Mouse (Mus musculus) B cell, adult 2 months (primary cell): ENCODE results near the gene Ino80.
"Not testable (repeated sequence)": the region's sequence is repeated elsewhere in the genome, so short reads cannot be mapped to it uniquely, and the experiment has no call there.

Experiments
- DNase-seq, 2 experiments: peaks; one replicate each; pipeline ENCODE4 v3.0.0; 2022

Ino80 gene

DNA sequence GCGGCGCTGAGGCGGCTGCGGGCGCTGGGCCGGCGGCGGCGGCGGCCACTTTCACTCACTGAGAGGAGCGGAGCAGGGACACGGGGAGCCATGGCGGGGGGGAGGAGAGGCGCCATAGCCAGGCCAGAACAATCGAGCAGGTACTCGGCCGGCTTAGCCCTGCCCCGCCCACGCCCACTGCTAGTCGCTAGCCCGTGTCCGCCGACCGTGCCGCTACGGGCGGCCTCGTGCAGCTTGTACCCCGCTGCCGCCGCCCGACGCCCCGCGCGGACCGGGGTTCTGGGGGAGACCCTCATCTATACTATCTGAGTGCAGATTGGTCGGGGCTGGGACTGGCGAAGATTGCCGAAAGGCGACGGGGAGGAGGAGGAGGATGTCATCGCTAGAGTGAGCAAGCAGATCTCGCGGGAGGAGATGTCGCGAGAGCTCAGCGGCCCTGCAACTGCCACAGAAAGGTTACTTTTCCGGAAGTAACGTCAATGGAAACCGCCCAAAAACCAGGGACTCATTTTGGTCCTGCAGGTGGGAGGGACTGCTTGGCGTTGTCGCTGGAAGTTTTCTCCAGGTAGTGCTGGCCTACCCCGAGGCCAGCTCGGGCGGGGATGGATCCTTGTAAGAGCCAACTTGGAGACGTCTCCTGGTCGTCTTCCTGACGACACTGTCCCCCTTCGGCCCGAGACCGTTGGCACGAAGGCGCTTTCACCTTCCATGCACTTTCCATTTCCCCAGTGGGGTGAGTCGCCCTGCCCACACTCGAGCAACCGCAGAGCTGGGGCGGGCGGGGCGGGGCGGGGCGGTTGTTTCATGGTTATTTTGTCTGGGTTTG, at the start of gene Ino80:
Gene Ino80, minus strand, starts transcription at position 117 of the 826 bp plus-strand sequence.
- DNase-seq: peak; percentile 96 to 97

DNA sequence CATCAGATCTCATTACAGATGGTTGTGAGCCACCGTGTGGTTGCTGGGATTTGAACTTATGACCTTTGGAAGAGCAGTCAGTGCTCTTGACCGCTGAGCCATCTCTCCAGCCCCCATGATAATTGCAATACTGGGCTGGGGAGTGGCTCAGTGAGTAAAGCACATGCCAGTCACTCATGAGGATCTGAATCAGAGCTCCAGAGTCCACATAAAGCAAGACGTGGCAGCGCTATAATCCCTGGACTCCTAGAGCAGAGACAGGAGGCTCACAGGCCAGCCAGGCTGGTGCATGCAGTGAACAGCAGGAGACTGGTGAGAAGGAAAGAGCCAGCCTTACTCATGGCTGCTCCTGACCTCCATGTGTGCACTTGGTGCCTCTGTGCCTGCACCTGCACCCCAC, 47.9 kb upstream of the Ino80 start:
- no peak for DNase-seq

DNA sequence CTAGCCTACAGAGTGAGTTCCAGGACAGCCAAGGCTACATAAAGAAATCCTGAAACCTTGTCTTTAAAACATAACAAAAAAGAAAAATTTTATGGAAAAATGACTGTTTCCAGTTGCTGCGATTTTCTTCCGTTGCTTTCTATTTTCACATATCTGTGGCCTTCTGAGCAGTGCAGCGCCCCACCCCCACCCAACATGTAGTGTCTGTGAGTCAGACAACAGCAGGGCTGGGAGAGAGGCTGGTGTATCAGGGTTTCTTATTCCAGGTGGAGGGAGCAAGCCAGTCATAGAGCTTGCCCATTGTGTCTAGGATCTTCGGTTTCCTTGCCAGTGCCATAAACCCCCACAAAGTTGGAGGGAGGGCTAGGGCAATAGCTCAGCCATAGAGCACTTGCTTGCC, 46.3 kb upstream of the Ino80 start:
- no peak for DNase-seq

DNA sequence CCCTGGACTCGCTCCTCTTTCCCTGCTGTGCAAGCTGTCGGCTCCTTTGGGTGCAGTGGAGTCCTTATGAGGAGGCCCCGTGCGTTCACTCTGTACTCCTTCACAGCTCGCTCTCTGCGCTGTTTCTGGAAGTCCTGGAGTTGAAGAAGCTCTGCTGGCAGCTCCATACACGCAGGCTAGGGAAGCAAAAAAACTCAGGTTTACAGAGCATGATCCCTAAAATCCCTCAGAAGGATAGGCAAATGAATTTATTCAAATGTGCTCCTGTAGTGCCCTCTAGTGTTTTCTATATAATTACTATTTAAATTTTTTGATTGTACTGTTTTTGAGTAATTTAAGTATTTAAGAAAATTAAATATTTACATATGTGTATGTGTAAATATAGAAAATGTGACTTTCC, 43.1 kb upstream of the Ino80 start:
- no peak for DNase-seq

DNA sequence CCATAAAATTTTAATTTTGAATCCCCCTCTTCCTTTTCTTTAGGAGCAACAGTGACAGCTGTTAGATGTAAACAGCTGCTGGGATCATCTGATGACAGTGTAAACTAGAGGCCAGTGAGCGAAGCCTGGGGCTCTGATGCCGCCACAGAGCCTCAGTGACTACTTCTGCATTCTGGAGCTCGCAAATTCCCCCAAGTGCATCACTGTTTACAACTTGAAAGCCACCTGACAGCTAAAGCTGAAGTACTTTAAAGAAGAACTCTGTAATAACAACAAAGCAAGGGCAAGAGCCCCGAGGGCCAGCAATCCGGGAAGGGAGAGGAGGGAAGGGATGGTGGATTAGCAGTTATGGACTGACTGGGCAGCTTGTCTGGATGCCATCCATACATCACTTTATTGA, 39.3 kb upstream of the Ino80 start:
- peak; percentile 56 to 59 for DNase-seq

DNA sequence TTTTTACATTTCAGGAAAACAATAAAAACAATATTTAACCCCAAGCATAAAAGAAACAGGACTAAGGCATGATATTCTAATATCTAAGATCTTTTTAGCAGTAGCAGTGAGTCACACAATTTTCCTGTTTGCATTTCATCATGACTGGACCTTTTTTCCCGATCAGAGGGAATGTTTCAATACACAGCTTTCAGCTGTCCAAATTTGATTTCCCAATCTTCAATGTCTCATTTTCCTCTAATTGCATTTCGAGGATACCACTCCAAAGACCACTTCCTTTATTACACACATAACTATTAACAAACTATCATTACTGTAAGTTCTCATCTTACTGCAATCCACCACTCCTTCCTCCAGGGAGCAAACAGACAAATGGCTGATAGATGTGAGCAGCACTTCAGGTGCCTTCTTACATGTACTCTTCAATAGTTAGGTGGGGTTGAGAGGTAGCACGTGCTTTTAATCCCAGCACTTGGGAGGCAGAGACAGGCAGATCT, 36.6 kb upstream of the Ino80 start:
- no peak for DNase-seq

DNA sequence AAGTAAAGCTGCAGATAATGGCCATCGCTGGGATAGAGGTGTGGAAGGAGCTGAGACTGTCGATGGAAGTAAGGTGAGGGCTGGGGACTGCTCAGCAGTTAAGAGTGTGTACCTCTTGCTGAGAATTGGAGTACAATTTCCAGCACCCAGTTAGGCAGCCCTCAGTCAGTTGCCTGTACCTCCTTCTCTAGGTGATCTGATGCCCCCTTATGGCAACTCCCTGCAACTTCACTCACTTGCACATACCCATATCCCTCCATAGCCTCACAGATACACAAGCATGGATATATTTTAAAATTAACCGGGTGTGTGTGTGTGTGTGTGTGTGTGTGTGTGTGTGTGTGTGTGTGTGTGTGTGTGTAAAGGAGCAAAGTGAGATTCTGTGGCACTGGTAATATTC, 34.8 kb upstream of the Ino80 start:
- DNase-seq: peak; percentile 9 to 15

DNA sequence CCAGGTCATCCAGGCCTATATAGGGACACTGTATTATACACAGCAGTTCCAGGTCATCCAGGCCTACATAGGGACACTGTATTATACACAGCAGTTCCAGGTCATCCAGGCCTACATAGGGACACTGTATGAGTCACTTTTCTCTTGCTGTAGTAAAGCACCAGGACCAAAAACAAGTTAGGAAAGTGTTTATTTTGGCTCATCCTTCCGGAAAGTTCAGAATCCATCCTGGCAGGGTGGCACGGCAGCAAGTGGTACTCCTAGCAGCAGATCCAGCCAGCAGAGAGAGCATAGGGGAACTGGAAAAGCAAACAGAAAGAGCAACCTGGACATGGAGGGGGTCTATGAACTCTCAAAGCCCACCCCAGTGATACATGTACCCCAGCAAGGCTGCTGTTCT, 33.4 kb upstream of the Ino80 start:
- no peak for DNase-seq

DNA sequence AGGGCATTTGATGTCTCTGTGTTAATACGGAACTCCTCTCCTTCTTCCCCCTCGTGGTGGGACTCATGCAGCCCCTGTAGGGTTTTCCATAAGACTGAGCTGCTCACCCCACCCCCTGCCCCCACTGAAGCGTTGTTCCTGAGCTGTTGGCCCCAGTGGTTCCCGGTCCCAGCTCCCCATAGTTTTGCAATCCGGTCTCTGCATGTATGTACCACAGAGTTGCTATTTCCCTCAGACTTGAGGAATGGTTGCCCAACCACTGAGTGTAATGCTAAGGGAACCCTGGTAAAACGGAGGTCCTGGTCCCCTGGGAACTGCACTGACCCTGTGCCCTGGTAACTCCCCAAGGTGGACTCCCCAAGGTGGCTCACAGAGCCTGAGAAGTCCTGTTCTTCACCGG, 31.0 kb upstream of the Ino80 start:
- not testable (repeated sequence) for DNase-seq

DNA sequence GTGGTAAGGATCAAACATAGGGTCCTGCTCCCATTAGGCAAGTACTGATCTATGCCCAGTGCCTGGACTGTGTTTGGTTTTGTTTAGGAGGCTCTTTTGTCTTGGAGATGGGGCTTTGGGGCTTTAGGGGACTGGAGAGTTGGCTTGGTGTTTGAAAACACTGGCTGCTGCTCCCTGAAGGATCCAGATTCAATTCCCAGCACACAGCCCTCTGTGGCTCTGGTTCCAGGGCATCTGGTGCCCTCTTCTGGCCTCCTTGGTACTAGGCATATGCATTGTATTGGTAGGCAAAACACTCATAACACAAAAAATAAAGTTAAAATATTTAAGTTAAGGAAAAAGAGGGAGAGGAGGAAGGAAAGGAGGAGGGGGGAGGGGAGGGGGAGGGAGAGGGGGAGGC, 29.6 kb upstream of the Ino80 start:
- peak; percentile 20 to 31 for DNase-seq

DNA sequence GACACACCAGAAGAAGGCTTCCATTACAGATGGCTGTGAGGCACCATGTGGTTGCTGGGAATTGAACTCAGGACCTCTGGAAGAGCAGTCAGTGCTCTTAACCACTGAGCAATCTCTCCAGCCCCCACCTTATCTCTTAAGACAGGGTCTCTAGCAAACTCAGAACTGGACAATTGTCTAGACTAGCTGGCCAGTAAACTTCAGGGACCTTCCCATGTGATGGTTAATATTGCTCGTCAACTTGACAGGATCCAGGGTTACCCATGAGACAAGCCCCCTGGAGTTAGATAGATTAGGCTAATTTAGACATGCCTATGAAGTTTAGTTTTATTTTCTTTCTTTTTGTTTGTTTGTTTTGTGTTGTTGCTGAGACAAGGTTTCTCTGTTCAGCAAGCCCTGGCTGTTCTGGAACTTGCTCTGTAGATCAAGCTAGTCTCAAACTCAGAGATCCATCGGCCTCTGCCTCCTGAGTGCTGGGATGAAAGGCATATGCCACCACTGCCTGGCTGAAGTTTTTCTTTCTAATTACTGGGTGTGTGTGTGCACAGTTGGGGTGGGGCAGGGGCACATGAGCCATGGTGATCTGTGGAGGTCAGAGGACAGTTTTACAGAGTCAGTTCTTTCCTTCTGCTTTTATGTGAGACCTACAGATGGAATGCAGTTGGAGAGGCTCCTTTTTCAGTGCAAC, 23.6 kb upstream of the Ino80 start:
- DNase-seq: no peak

DNA sequence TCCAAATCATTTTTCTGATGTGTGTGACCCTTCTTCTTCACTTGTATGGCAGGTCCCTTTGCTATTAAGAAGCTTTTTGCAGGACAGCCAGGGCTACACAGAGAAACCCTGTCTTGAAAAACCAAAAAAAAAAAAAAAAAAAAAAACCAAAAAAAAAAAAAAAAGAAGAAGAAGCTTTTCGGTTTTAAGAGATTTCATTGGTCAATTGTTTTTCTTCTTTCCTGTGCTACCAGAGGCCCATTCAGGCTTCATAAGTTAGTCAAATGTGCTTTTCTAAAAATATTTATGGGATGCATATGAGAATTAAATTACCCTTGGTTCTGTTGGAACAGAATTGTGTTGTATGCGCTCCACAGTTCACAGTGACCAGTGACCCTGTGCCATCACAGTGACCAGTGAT, 21.4 kb upstream of the Ino80 start:
- no peak for DNase-seq

DNA sequence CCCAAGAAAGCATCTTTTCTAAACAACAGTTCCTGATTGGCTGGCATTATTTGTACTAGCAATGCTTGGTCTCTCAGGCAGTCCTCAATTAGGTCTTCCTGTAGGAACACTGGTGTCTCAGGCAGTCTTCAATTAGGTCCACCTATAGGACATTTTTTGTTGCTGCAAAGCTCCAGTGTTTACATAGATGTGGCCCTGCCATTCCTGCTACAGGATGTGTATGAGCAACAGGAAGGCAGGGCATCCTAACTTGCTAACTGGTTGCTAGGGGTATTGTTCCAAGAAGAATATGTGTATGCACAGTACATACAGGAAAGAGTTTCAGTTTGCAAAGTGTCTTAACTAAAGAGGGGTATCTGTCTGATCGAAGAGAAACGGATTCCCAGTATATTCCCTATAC, 18.6 kb upstream of the Ino80 start:
- DNase-seq: no peak

DNA sequence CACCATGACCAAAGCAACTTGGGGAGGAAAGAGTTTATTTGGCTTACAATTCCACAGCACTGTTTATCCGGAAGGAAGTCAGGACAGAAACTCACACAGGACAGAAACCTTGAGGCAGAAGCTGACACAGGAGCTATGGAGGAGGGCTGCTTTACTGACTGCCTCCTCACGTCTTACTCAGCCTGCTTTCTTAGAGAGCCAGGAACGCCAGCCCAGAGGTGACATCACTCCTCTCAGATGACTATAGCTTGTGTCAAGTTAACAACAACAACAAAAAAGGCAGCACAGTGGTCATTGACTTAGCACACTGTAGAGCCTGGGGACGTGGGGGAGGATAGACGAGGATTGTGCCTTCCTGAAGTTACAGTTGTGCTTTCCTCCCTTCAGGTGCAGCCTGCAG, 14.5 kb upstream of the Ino80 start:
- no peak for DNase-seq

DNA sequence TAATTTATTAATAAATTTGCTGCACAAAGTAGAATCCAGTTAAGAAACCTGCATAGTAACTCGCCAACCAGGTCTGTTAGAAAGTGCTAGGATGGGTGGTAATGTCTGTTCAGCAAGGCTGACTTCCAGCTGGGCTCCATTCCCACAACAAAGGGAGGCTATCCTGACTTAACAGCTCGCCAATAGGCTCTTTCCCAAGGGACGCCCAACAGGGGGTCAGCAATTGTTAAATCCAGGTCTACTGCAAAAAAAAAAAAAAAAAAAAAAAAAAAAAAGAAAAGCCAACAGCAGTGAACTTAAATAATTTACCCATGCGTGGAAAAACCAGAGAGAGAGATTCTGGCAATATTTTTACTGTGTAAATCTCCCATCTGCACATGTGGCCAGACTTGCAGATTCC, 9.0 kb upstream of the Ino80 start:
- no peak for DNase-seq

DNA sequence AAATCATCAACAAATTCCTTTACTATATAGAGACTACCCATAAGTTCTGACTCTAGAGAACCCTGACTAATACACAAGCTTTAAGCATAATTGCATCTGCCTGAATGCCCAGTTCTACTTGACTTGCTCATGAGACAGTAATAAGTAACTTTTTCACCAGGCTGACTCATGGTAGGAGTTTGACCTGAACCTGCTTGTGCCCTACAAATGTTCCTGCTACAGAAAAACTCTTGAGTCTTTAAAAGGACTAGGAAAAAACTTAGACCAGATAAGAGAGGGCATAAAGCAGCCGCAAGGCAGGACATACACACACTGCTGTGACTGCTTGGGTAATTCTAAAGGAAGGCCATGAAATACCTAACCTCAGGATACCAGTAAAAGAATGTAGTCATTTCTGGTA, 4.8 kb upstream of the Ino80 start:
- DNase-seq: no peak

DNA sequence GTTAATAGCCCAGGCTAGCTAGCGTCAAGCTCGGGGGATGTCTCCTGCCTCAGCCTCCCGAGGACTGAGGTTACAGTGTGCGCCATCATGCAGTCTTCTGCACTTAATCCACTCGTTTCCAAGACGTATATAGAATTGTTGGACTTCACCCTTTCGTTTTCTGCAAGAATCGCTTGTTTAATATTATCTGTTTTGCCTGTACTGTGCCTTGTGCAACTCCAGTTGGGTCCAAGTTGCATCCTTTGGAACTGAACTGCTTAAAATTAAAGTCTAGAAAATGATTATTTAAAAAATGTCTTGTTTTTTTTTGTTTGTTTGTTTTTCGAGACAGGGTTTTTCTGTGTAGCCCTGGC, 886 bp upstream of the Ino80 start:
- DNase-seq: no peak

DNA sequence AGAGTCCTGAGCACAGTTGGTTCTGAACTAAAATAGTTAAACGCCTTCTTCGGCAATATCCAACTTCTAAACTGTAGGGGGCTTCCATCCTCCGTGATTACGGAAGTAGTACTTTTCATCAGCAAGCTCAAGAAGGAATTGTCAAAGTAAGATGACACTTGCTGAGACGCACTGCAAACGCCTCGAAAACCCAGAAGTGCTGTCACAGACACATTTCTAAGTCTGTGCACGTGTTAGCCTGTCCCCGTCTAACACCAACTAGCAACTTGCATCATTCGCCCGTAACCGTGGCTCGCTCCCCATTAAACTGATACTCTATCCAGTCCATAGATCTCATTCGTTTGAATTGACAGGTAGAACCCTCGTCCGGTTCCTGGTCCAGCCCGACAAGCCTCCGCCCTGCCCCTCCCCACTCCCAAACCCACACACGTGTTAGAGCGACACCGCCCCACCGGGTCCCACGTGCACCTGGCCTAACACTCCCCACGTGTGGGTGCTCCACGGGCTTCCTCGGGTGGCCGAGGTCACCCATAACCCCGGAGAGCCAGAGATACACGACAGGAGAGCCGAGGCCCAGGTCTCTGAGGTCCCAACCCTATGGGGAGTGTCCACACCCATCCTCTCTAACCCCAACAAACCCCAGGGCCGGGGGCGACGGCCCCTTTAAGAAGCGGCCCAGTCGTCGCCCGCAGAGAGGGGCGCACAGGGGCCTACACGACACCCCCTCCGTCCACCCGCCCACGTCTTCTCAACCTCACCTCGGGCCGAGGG, 681 bp downstream of the Ino80 start:
- DNase-seq: peak; percentile 82

DNA sequence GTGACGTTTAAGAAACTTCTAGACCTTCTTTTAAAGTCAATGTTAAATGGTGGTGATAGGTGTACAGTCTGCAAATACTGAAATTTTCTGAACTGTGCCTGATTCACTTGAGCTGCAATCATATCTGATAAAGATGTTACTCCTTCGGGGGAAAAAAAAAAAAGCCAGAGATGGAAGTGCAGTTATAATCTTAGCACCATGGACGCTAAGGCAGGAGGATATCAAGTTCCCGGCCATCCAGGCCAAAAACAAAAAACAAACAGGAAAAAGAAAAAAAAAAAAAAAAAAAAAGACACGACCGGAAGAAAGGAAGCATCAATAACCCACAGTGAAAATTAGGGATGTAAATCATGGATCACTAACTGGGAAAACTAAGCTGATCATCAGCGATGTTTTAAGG, 1.3 kb downstream of the Ino80 start:
- DNase-seq: no peak

DNA sequence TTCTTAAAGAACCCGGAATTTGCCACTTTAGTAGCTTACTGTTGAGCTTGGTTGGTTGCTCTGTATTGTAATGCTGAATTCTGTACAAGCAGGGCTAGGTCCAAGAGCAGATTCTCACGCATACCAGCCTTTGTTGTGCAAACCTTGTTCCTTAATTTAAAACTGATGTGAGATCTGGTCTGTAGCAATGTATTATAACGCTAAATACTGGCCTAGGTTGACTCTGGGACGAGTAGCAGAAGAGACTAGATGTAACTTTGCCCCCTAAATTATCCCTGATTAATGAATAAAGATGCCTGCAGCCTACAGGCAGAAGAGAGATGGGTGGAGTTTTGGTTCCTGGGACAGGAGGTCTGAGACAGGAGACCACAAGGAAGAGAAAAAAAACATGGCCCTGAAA, 13.5 kb downstream of the Ino80 start:
- DNase-seq: no peak

DNA sequence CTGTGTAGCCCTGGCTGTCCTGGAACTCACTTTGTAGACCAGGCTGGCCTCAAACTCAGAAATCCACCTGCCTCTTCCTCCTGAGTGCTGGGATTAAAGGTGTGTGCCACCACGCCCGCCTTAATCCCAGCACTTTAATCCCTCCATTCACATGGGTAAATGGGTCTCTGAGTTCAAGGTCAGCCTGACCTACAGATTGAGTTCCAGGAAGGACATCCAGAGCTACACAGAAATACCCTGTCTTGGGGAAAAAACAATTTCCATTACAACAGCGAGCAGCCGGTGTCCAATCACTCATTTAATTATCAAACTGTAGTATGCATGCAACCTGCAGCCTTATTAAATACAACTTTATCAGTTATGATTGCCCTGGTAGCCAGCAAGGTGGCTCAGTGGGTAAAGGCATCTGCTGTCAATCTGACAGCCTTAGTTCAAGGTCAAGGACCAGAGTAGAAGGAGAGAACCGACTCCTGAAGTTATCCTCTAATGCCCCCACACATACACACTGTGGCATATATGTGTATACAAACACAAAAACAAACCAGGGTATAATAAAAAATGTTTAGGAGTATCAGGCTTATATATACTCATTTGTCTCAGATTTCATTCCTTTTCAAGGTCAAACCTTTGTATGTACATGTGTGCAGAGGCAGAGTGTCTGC, 14.2 kb downstream of the Ino80 start:
- DNase-seq: no peak

DNA sequence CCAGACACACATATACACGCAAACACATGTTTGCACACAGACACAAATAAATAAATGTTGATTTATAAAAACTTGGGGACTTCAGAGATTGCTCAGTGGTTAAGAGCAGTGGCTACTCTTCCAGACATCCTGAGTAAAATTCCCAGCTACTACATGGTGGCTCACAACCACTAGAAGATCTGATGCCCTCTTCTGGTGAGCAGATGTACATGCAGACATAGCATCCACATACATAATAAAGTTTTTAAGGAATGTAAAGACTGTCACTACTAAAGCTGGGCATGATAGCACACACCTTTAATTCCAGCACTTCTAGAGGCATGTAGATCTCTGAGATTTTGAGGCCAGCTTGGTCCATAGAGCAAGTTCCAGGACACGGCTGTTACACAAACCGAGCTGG, 16.5 kb downstream of the Ino80 start:
- DNase-seq: no peak

DNA sequence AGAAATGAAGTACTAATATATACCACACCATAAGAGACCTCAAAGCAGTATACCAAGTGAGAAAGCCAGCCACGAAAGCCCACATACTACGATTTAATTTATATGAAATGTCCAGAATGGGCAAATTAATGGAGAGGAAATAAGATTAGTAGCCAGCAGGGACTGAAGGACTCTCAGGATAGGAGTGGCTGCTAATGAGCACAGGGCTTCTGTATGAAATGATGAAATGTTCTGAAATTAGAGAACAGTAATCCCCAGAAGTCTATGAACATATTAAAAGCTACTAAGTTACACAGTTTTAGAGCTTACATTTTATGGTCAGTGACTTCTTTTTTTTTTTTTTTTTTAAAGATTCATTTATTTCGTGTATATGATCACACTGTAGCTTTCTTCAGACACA, 22.9 kb downstream of the Ino80 start:
- no peak for DNase-seq
